Comparison of ENCODE assay signal across 19 mouse cellular contexts in the genomic region with DNA sequence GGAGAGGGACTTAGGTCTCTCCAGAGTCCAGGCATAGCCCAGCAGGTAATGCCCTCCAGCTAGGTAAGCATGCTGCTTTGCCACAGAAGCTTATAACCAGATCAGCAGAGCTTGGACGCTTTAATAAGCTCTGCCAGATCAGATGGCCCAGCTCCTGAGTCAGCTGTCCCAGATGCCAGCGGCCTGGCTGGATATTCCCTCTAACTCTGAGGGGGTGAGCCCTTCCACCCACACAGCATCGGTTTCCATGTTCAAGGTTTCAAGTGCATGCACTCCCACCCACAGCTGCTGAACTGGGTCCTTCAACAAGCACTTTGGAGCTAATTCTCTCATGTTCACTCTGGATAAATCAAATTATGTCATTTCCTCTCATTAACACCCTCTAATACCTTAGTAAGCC.
DNase-seq lines count a peak whose midpoint lies in the region; ATAC-seq lines count a peak whose summit lies in the region.
"Had no signal": no experiment of that assay in that cellular context is flagged by ENCODE, and none has a peak within 500 bp of the region (broad histone marks: within the 10 kb centered on the region; RNA-seq: fewer than 3 reads in every experiment).

No protein-coding gene starts in this region.

- no peaks in the 10 kb centered on the region for H3K9me3 ChIP-seq in liver, embryonic 12.5 days (replicated peaks)
- H3K9me3 ChIP-seq: hindbrain, embryonic 13.5 days; limb, embryonic 13.5 days; midbrain, embryonic 10.5 days; neural tube, embryonic 13.5 days had no signal

- no peak overlapping the region for H3K4me2 ChIP-seq in liver, embryonic 12.5 days
- H3K4me2 ChIP-seq: heart, embryonic 11.5 days; hindbrain, embryonic 13.5 days; limb, embryonic 13.5 days; neural tube, embryonic 13.5 days had no signal

- no peak overlapping the region for H3K9ac ChIP-seq in liver, embryonic 12.5 days
- H3K9ac ChIP-seq: hindbrain, embryonic 13.5 days; limb, embryonic 13.5 days; liver, postnatal 0 days; neural tube, embryonic 13.5 days had no signal

- no peak overlapping the region for H3K4me3 ChIP-seq in liver, embryonic 12.5 days
- H3K4me3 ChIP-seq: hindbrain, embryonic 13.5 days; limb, embryonic 13.5 days; midbrain, embryonic 10.5 days; neural tube, embryonic 13.5 days had no signal

- H3K27me3 ChIP-seq in liver, embryonic 12.5 days (replicated peaks), result no peaks in the 10 kb centered on the region
- H3K27me3 ChIP-seq: hindbrain, embryonic 13.5 days; limb, embryonic 13.5 days; neural tube, embryonic 13.5 days had no signal

- WGBS in liver, embryonic 12.5 days (ENCODE audit: insufficient replicate concordance), result 47% methylated on average over 3 of the region's 3 CpGs

- no peak overlapping the region for H3K27ac ChIP-seq in liver, embryonic 12.5 days
- H3K27ac ChIP-seq: hindbrain, embryonic 13.5 days; limb, embryonic 13.5 days; midbrain, embryonic 10.5 days; neural tube, embryonic 13.5 days had no signal

- no peak for ATAC-seq in liver, embryonic 12.5 days
- ATAC-seq: liver, postnatal 0 days had no signal

- H3K4me1 ChIP-seq in liver, embryonic 12.5 days, result no peaks in the 10 kb centered on the region
- H3K4me1 ChIP-seq: hindbrain, embryonic 13.5 days; limb, embryonic 13.5 days; midbrain, embryonic 10.5 days; neural tube, embryonic 13.5 days had no signal

- peak; percentile 6 for DNase-seq in adrenal gland, postnatal 14 days
- DNase-seq in adrenal gland, postnatal 4 days (ENCODE audit: low spot score in 2 of 2), result no peak
- peak; percentile 38 for DNase-seq in layer of hippocampus, adult 11-12 months (ENCODE audit: low spot score)
- DNase-seq in layer of hippocampus, postnatal 25 days (ENCODE audit: extremely low spot score in 1 of 2, low spot score in 1 of 2), result no peak
- DNase-seq in layer of hippocampus, adult 8-10 months (ENCODE audit: low spot score in 2 of 2), result peak; percentile 24 to 26
- DNase-seq in retina, postnatal 7 days (ENCODE audit: low read depth, low spot score), result peak; percentile 16
- DNase-seq in spleen, postnatal 10 days (ENCODE audit: low spot score in 2 of 2), result no peak
- DNase-seq: cerebellum, adult 11 months; cerebellum, postnatal 36 days; gastrocnemius, postnatal 14 days; heart, postnatal 14 days; kidney, postnatal 14 days; liver, postnatal 0 days had no signal

- H3K36me3 ChIP-seq in liver, embryonic 12.5 days, result no peaks in the 10 kb centered on the region
- H3K36me3 ChIP-seq: hindbrain, embryonic 13.5 days; limb, embryonic 13.5 days; midbrain, embryonic 10.5 days; neural tube, embryonic 13.5 days had no signal

Comparison
In these comparisons a context has a peak if more than half of its experiments do, and no peak if none do; other contexts are left out.
1. DNase-seq: peak in adrenal gland, postnatal 14 days (single experiment), layer of hippocampus, adult 11-12 months (single experiment), layer of hippocampus, adult 8-10 months (2 of 2) and retina, postnatal 7 days (single experiment); none in adrenal gland, postnatal 4 days (0 of 2), layer of hippocampus, postnatal 25 days (0 of 2) and spleen, postnatal 10 days (0 of 2).